Mouse (Mus musculus) forebrain, embryonic 12.5 days (tissue): Measurements from ENCODE around the gene Ocm. TPM values are rescaled to one million over a fixed set of nuclear protein-coding genes. Genes with fewer than 3 reads are reported as not detected.

Source experiments
- ATAC-seq: fragments of 200-750 bp; cut with Nextera tagmentation; 2 replicates; pipeline ENCODE4 v1.8.0; 2017; ENCODE audit warnings: moderate TSS enrichment; ENCODE audit not compliant: low FRiP score
- H3K27ac ChIP-seq: fragments of 300-500 bp; sonication (generic); 2 replicates; pipeline ENCODE4 v1.5.1; 2016; ENCODE audit warnings: mild to moderate bottlenecking
- H3K27me3 ChIP-seq: fragments of 300-500 bp; sonication (generic); 2 replicates; pipeline ENCODE4 v1.6.1; 2016; ENCODE audit warnings: mild to moderate bottlenecking
- H3K36me3 ChIP-seq: fragments of 300-500 bp; sonication (generic); replicated peaks from 2 replicates; pipeline ENCODE4 v1.6.1; 2016; ENCODE audit warnings: mild to moderate bottlenecking
- H3K4me1 ChIP-seq: fragments of 300-500 bp; sonication (generic); 2 replicates; pipeline ENCODE4 v1.6.1; 2016
- H3K4me2 ChIP-seq: fragments of 300-500 bp; sonication (generic); 2 replicates; pipeline ENCODE4 v1.6.1; 2016; ENCODE audit warnings: mild to moderate bottlenecking, moderate library complexity
- H3K4me3 ChIP-seq: fragments of 300-500 bp; sonication (generic); replicated peaks from 2 replicates; pipeline ENCODE4 v1.5.1; 2016; ENCODE audit warnings: mild to moderate bottlenecking
- H3K9ac ChIP-seq: fragments of 300-500 bp; sonication (generic); 2 replicates; pipeline ENCODE4 v1.6.1; 2016; ENCODE audit warnings: mild to moderate bottlenecking
- H3K9me3 ChIP-seq: fragments of 300-500 bp; sonication (generic); 2 replicates; pipeline ENCODE4 v1.6.1; 2016
- WGBS: fragments of 180-500 bp; shearing (Covaris S2); methylation state at CpG from one replicate; pipeline ENCODE4 v1.1.7; 2016; 5-methylcytosine and 5-hydroxymethylcytosine counted together
- polyA plus RNA-seq: library from polyadenylated mRNA; unstranded; fragments of >200 nt; fragmentation: Nextera tagmentation; extraction: Ambion mirVana; gene quantifications from 2 replicates; pipeline ENCODE4 v1.2.1, GENCODE M21; 2016

Gene Ocm
- polyA plus RNA-seq, 1 experiment from 2014 or later: not detected

DNA sequence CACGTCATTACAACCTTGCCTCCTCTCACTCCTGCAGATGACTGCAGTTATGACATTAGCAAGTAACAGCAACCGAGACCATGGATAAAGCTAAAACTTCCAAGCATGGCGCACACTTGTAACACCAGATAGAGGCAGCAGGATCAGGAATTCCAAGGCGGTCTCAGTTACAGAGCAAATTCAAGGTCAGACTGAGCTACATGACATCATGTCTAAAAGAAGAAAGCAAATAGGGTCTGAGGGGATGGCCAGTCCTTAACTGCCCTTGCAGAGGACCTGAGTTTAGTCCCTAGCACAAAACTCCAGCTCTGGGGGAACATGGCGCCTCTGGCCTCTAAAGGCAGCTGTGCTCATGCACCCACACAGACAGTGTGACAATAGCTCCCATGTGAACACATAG, 32.6 kb downstream of the Ocm start:
- Histone ChIP-seq H3K36me3 (peaks cover 92% of the 10 kb centered on the region), H3K4me3 (no peak overlapping the region), H3K27ac (no peak overlapping the region), H3K27me3 (no peaks in the 10 kb centered on the region), H3K4me1 (no peaks in the 10 kb centered on the region), H3K9me3 (no peaks in the 10 kb centered on the region), H3K9ac (no peak overlapping the region), H3K4me2 (no peak overlapping the region)
- ATAC-seq: no peak
- 91% methylated on average over 5 of the region's 5 CpGs for WGBS

- ATAC-seq: no peak
- no peaks in the 10 kb centered on the region for H3K27me3 ChIP-seq
- no peaks in the 10 kb centered on the region for H3K4me1 ChIP-seq
- H3K27ac ChIP-seq: no peak overlapping the region
- 91% methylated on average over 8 of the region's 8 CpGs for WGBS
- peaks cover 92% of the 10 kb centered on the region for H3K36me3 ChIP-seq
- H3K4me3 ChIP-seq: no peak overlapping the region
- H3K9ac ChIP-seq: no peak overlapping the region
- H3K9me3 ChIP-seq: no peaks in the 10 kb centered on the region
- no peak overlapping the region for H3K4me2 ChIP-seq
Observed at GRCm38 (mm10) chr5:143993260-143993659, 33.2 kb downstream of the Ocm start.

- Histone ChIP-seq H3K4me3 (no peak overlapping the region), H3K9ac (no peak overlapping the region), H3K36me3 (peaks cover 91% of the 10 kb centered on the region), H3K4me1 (no peaks in the 10 kb centered on the region), H3K9me3 (no peaks in the 10 kb centered on the region), H3K27me3 (no peaks in the 10 kb centered on the region), H3K4me2 (no peak overlapping the region), H3K27ac (no peak overlapping the region)
- no peak for ATAC-seq
- WGBS: 88% methylated on average over 10 of the region's 10 CpGs
Observed at GRCm38 (mm10) chr5:143992661-143993060, 33.8 kb downstream of the Ocm start.

DNA sequence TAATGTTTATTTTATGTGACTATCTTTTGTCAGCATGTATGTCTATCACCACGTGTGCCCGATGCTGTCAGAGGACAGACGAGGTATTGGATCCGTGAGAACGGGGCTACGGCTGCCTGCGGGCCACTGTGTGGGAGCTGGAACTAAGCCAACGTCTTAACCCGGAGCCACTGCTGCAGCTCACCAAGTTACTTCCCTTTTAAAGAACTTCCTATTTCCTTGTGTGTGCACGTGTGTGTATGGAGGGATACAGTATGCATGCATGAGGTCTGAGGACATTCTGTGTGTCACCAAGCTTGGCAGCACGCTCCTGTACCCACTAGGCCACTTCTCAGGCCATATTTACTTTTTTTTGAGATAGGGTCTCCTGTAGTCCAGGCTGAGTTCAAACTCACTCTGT, 36.4 kb downstream of the Ocm start:
- Histone ChIP-seq H3K4me1 (no peaks in the 10 kb centered on the region), H3K4me3 (no peak overlapping the region), H3K36me3 (peaks cover 91% of the 10 kb centered on the region), H3K9me3 (no peaks in the 10 kb centered on the region), H3K27me3 (no peaks in the 10 kb centered on the region), H3K4me2 (no peak overlapping the region), H3K9ac (no peak overlapping the region), H3K27ac (no peak overlapping the region)
- 96% methylated on average over 11 of the region's 11 CpGs for WGBS
- no peak for ATAC-seq

DNA sequence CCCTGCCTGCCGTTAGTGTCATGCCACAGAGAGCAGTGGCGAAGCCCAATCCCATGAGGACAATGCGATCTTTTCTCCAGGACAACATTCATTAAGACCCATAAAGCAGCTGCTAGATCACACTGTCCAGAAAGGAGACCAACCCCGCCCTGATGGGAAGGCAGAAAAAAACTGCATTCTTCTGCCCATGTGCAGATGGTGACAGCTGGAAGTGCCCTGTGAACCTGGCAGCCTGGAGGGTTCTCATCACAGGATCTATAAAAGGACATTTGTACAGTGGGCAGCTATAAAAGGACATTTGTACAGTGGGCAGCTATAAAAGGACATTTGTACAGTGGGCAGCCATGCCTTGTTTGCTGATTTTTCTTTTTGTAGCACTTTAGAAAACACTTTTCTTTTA, 37.4 kb downstream of the Ocm start:
- 83% methylated on average over 4 of the region's 4 CpGs for WGBS
- no peak for ATAC-seq
- Histone ChIP-seq H3K9ac (no peak overlapping the region), H3K9me3 (no peaks in the 10 kb centered on the region), H3K27ac (no peak overlapping the region), H3K27me3 (no peaks in the 10 kb centered on the region), H3K4me1 (no peaks in the 10 kb centered on the region), H3K36me3 (peaks cover 90% of the 10 kb centered on the region), H3K4me2 (no peak overlapping the region), H3K4me3 (no peak overlapping the region)

DNA sequence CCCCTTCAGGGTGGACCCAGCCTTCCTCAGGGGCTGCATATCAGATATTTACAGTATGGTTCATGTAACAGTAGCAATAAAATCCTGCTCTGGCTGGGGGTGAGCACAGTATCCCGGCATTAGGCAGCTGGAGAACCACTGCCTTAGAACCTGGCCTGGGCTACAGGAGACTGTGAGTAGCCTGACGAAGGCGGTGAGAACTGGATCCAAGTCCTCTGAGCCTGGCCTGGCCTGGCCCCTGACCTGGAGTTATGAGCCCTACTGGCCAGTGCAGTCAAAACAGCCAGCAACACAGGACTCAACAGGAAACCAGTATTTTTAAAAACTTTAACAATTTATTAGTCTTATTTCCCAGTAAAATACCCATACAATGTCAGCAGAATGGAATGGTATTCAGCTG, 38.9 kb downstream of the Ocm start:
- no peak overlapping the region for H3K9ac ChIP-seq
- H3K4me1 ChIP-seq: no peaks in the 10 kb centered on the region
- H3K27ac ChIP-seq: no peak overlapping the region
- no peaks in the 10 kb centered on the region for H3K27me3 ChIP-seq
- no peak for ATAC-seq
- H3K4me2 ChIP-seq: no peak overlapping the region
- no peaks in the 10 kb centered on the region for H3K9me3 ChIP-seq
- H3K36me3 ChIP-seq: peaks cover 81% of the 10 kb centered on the region
- WGBS: 92% methylated on average over 3 of the region's 3 CpGs
- H3K4me3 ChIP-seq: no peak overlapping the region

DNA sequence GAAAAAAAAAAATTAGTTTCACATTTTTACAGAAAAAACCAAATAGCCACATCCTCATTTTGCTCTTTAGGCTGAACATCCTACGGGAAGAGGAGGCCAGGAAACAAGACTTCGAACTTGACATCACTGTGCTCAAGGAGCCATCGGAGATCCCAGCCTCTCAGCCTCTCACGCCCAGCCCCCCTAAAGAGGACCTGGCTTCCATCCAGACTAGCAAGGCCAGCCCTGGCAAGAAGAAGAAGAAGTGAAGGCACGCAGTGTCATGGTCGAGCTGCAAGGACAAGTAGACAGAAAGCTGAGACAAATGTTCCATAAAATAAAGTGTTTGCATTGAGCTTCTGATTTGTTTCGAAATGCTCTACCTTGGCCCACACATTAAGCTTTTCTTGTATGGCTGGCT, 41.1 kb downstream of the Ocm start:
- WGBS: 94% methylated on average over 7 of the region's 7 CpGs
- Histone ChIP-seq H3K9ac (no peak overlapping the region), H3K4me3 (no peak overlapping the region), H3K9me3 (no peaks in the 10 kb centered on the region), H3K4me2 (no peak overlapping the region), H3K27ac (no peak overlapping the region), H3K27me3 (no peaks in the 10 kb centered on the region), H3K36me3 (peaks cover 59% of the 10 kb centered on the region), H3K4me1 (peaks cover 7% of the 10 kb centered on the region)
- ATAC-seq: no peak

GRCm38 (mm10) chr5:143982361-143982760, 44.1 kb downstream of the Ocm start:
- no peak overlapping the region for H3K9ac ChIP-seq
- no peak for ATAC-seq
- no peaks in the 10 kb centered on the region for H3K27me3 ChIP-seq
- H3K27ac ChIP-seq: no peak overlapping the region
- H3K4me1 ChIP-seq: peaks cover 7% of the 10 kb centered on the region
- peaks cover 29% of the 10 kb centered on the region for H3K36me3 ChIP-seq
- no peak overlapping the region for H3K4me3 ChIP-seq
- no peaks in the 10 kb centered on the region for H3K9me3 ChIP-seq
- H3K4me2 ChIP-seq: no peak overlapping the region
- 87% methylated on average over 2 of the region's 2 CpGs for WGBS

DNA sequence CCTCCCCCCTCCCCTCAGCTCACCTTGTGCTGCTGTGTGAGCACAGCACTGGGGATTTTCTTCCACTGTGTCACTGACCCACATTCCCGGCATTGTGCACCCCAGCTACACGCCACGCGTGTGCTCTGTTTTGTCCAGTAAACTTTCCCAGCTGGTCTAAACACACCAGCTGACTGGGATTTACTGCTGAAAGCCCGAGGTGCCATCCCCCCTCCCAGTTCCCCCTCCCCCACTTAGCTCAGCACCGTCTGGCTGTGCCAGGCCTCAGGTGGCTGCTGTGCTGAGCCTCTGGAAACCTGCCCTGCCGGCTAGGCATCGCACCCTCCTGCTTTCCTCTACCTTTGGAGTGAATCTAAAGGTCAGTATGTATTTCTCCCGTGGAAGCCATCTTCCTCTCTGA, 45.6 kb downstream of the Ocm start:
- Histone ChIP-seq H3K27me3 (no peaks in the 10 kb centered on the region), H3K9me3 (no peaks in the 10 kb centered on the region), H3K4me3 (no peak overlapping the region), H3K27ac (no peak overlapping the region), H3K36me3 (peaks cover 14% of the 10 kb centered on the region), H3K4me2 (no peak overlapping the region), H3K4me1 (peaks cover 7% of the 10 kb centered on the region), H3K9ac (no peak overlapping the region)
- 17% methylated on average over 9 of the region's 9 CpGs for WGBS
- ATAC-seq: no peak

DNA sequence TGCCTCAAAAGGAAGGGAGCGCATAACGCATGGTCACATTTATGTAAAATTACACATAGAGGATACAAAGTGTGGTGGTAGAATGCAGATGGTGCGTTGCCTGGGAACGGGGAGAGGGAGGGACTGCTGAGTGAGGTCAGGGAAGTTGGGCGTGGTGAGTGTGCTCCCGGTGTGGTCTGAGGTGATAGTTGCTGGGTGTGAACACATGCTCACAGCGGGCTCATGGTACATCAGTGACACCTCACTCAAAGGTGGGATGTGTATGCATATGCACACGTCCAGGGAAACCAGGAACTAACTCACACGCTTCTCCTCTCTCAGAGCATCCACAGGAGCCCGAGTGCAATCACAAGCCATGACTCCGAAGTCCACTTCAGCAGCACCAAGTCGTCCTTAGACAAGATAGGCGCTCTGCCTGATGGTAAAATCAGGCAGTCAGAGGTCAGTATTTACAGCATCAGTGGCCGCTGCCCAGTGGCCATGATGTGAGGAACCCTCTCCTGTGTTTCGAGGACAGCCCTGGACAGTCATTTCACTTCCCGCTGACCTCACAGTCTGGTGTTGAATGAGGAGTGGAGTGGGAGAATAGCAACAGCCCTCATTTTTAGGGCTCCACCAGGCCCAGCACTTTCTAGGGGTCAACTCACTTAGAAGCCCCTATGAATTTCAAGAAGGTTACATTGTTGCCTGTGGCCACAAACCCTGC, 49.6 kb downstream of the Ocm start:
- no peak overlapping the region for H3K4me3 ChIP-seq
- H3K4me2 ChIP-seq: no peak overlapping the region
- H3K4me1 ChIP-seq: peaks cover 7% of the 10 kb centered on the region
- no peak overlapping the region for H3K27ac ChIP-seq
- 86% methylated on average over 16 of the region's 16 CpGs for WGBS
- H3K9ac ChIP-seq: no peak overlapping the region
- no peaks in the 10 kb centered on the region for H3K27me3 ChIP-seq
- ATAC-seq: no peak
- no peaks in the 10 kb centered on the region for H3K9me3 ChIP-seq
- H3K36me3 ChIP-seq: no peaks in the 10 kb centered on the region

DNA sequence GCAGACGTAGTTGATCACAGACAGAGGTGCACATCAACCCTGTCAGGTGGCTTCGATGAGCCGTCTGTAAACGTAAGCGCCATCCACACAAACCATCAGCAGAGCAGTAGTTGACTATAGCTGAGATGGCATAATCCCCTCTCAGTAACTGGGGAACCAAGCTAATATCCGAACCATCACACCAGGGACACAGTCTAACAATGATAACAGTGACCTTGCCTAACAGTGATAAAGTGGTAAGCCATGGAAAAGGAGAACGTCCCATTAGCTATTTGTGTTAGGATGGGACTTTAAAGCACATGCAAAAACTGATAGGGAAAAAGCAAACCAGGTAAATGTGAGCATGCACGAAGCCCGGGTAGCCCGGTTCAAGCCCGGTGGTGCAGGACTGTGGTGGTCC, 50.2 kb downstream of the Ocm start:
- Histone ChIP-seq H3K27ac (no peak overlapping the region), H3K4me1 (peaks cover 6% of the 10 kb centered on the region), H3K4me3 (no peak overlapping the region), H3K9ac (0 out of 2 replicates have a peak overlapping the region, but pooled peaks have one; percentile 12), H3K27me3 (no peaks in the 10 kb centered on the region), H3K4me2 (no peak overlapping the region), H3K36me3 (no peaks in the 10 kb centered on the region), H3K9me3 (no peaks in the 10 kb centered on the region)
- no peak for ATAC-seq
- WGBS: 91% methylated on average over 11 of the region's 11 CpGs

DNA sequence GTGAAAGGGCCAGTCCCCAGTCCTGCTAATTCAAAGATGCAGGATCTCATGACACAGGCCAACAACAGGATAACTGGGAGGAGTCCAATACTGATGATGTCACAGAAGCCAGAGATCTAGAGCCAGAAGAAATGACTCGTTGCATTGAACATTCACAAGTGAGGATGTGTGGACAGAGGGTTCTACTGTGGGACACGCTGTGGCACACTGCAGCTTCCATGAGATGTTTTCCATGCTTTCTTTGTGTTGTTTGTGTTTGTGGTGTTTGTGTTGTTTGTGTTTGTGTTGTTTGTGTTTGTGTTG, 50.9 kb downstream of the Ocm start:
- Histone ChIP-seq H3K36me3 (no peaks in the 10 kb centered on the region), H3K27me3 (no peaks in the 10 kb centered on the region), H3K4me3 (no peak overlapping the region), H3K27ac (no peak overlapping the region), H3K9ac (no peak overlapping the region), H3K4me1 (no peaks in the 10 kb centered on the region), H3K4me2 (no peak overlapping the region), H3K9me3 (no peaks in the 10 kb centered on the region)
- whole genome bisulfite sequencing: 62% methylated on average over 2 of the region's 2 CpGs
- no peak; the same call in 1 of the 2 replicates for ATAC-seq

DNA sequence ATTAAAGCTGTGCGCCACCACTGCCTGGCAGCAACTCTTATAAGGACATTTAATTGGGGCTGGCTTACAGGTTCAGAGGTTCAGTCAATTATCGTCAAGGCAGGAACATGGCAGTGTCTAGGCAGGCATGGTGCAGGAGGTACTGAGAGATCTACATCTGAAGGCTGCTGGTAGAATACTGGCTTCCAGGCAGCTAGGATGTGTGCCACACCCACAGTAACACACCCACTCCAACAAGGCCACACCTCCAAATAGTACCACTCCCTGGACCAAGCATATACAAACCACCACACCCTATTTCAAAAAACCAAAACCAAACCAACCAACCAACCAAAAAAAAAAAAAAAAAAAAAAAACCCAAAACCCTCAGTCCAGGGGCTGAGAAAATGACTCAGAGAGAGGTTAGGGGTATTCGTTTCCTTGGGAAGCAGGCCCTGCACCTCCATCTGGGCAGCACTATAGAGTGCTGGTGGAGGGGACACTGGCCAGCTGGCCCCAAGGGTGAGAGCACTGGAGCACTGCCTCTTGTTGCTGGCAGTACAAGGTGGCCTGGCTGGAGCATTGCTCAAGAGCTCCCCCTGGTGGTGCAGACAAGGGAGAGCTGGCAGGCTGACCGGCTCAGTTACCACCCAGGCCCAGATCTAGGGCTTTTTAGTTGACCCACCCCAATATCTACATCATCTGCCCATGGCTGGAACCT, 51.4 kb downstream of the Ocm start:
- Histone ChIP-seq H3K9ac (no peak overlapping the region), H3K27ac (no peak overlapping the region), H3K9me3 (no peaks in the 10 kb centered on the region), H3K36me3 (no peaks in the 10 kb centered on the region), H3K4me2 (no peak overlapping the region), H3K4me3 (no peak overlapping the region), H3K27me3 (no peaks in the 10 kb centered on the region), H3K4me1 (no peaks in the 10 kb centered on the region)
- ATAC-seq: peak; percentile 51; the same call in 1 of the 2 replicates
- WGBS: 50% methylated on average over 4 of the region's 4 CpGs
